Mouse (Mus musculus): ENCODE measurements around the gene Plce1. TPM values are rescaled to one million over a fixed set of nuclear protein-coding genes. Genes with fewer than 3 reads are reported as not detected.
"Not testable (repeated sequence)": the region's sequence is repeated elsewhere in the genome, so short reads cannot be mapped to it uniquely, and the experiment has no call there.

Plce1 gene
- polyA plus RNA-seq, 1 experiment: 7.3 TPM

- Histone ChIP-seq H3K4me1 (ENCODE audit: control insufficient read depth, insufficient read depth, insufficient read length, low read length) (no peaks in the 10 kb centered on the region), H3K4me3 (ENCODE audit: insufficient read depth, low read depth, low read length) (no peak overlapping the region), H3K27ac (replicated peaks; ENCODE audit: low read depth, low read length) (no peak overlapping the region)
Measured at GRCm38 (mm10) chr19:38527475-38527874, 46.6 kb downstream of the Plce1 start.

DNA sequence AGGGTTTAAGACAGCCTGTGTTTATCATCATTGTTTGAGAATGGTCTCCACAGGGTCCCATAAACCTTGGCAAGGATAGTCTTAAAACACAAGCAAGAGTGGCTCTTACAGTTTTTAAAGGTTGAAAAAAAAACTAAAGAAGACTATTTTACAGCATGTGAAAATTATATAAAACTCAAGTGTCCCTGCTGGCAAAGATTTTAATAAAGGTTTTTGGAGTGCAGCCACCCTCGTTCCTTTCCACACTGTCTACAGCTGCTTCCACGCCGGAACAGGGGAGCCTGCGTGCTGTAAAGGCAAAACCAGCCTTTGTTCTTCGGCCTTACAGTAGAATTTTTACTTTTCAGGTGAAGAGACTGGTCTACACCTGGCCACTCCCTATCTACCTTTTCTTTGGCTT, 52.3 kb downstream of the Plce1 start:
- Histone ChIP-seq H3K4me3 (ENCODE audit: insufficient read depth, low read depth, low read length) (no peak overlapping the region), H3K27ac (replicated peaks; ENCODE audit: low read depth, low read length) (no peak overlapping the region), H3K4me1 (ENCODE audit: control insufficient read depth, insufficient read depth, insufficient read length, low read length) (no peaks in the 10 kb centered on the region)

- H3K4me3 ChIP-seq (ENCODE audit: insufficient read depth, low read depth, low read length): no peak overlapping the region
- H3K4me1 ChIP-seq (ENCODE audit: control insufficient read depth, insufficient read depth, insufficient read length, low read length): no peaks in the 10 kb centered on the region
- H3K27ac ChIP-seq (replicated peaks; ENCODE audit: low read depth, low read length): no peak overlapping the region
Measured at GRCm38 (mm10) chr19:38539338-38539737, 58.4 kb downstream of the Plce1 start.

GRCm38 (mm10) chr19:38540549-38540948, 59.6 kb downstream of the Plce1 start:
- no peak overlapping the region for H3K4me3 ChIP-seq (ENCODE audit: insufficient read depth, low read depth, low read length)
- H3K4me1 ChIP-seq (ENCODE audit: control insufficient read depth, insufficient read depth, insufficient read length, low read length): no peaks in the 10 kb centered on the region
- H3K27ac ChIP-seq (replicated peaks; ENCODE audit: low read depth, low read length): no peak overlapping the region

- H3K4me1 ChIP-seq (ENCODE audit: control insufficient read depth, insufficient read depth, insufficient read length, low read length): no peaks in the 10 kb centered on the region
- no peak overlapping the region for H3K4me3 ChIP-seq (ENCODE audit: insufficient read depth, low read depth, low read length)
- no peak overlapping the region for H3K27ac ChIP-seq (replicated peaks; ENCODE audit: low read depth, low read length)
Measured at GRCm38 (mm10) chr19:38549487-38550058, 68.7 kb downstream of the Plce1 start.

- no peak overlapping the region for H3K27ac ChIP-seq (replicated peaks; ENCODE audit: low read depth, low read length)
- no peak overlapping the region for H3K4me3 ChIP-seq (ENCODE audit: insufficient read depth, low read depth, low read length)
- no peaks in the 10 kb centered on the region for H3K4me1 ChIP-seq (ENCODE audit: control insufficient read depth, insufficient read depth, insufficient read length, low read length)
Measured at GRCm38 (mm10) chr19:38553551-38553950, 72.6 kb downstream of the Plce1 start.

DNA sequence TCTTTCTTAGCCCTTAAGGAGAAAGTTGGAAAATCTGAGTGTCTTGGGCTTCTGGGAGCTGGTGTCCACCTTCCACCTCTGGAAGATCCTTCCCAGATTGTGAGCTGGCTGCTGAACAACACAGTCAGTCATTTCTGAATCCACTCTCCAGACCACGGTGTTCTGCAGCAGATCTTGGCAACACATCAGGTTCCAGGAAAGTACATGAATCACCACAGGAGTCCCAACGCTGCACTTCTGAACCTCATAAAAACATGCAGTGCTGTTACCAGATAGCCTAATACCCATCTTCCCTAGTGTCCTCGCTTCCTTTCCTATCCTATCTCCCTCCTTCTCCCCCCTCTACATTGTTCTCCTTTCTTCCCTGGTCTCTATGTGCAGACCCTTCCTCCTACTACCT, 74.5 kb downstream of the Plce1 start:
- no peak overlapping the region for H3K27ac ChIP-seq (replicated peaks; ENCODE audit: low read depth, low read length)
- H3K4me3 ChIP-seq (ENCODE audit: insufficient read depth, low read depth, low read length): no peak overlapping the region

GRCm38 (mm10) chr19:38558816-38559215, 77.9 kb downstream of the Plce1 start:
- no peak overlapping the region for H3K27ac ChIP-seq (replicated peaks; ENCODE audit: low read depth, low read length)
- H3K4me1 ChIP-seq (ENCODE audit: control insufficient read depth, insufficient read depth, insufficient read length, low read length): no peaks in the 10 kb centered on the region
- no peak overlapping the region for H3K4me3 ChIP-seq (ENCODE audit: insufficient read depth, low read depth, low read length)

More for the DNA sequence above, 74.5 kb downstream of the Plce1 start:
- no peaks in the 10 kb centered on the region for H3K4me1 ChIP-seq (ENCODE audit: control insufficient read depth, insufficient read depth, insufficient read length, low read length)

- not testable (repeated sequence) for H3K4me3 ChIP-seq (ENCODE audit: insufficient read depth, low read depth, low read length); H3K4me1 ChIP-seq (ENCODE audit: control insufficient read depth, insufficient read depth, insufficient read length, low read length); H3K27ac ChIP-seq (replicated peaks; ENCODE audit: low read depth, low read length)
Measured at GRCm38 (mm10) chr19:38561887-38562286, 81.0 kb downstream of the Plce1 start.

- Histone ChIP-seq H3K4me3 (ENCODE audit: insufficient read depth, low read depth, low read length) (no peak overlapping the region), H3K27ac (replicated peaks; ENCODE audit: low read depth, low read length) (no peak overlapping the region)
Measured at GRCm38 (mm10) chr19:38566156-38566555, 85.2 kb downstream of the Plce1 start.

DNA sequence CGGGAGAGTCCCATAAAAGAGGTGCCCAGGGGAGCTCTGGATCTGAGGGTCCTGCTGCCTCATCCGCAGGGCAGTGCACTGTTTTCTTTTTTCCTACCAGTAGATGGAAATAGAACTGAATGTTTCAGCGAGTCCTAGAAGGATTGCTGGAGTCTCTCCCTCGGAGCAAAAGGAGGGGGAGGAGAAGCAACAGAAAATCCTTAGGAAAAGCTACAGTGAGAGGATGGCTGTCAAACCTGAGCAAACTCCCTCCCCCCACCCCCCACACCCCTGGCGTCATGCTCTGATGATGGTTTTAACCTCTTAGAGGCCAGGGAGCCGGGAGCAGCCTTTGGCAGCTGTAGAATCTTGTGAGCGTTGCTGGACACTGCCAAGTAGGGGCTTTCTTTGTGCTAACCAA, 85.8 kb downstream of the Plce1 start:
- no peak overlapping the region for H3K4me3 ChIP-seq (ENCODE audit: insufficient read depth, low read depth, low read length)
- H3K27ac ChIP-seq (replicated peaks; ENCODE audit: low read depth, low read length): no peak overlapping the region

More at GRCm38 (mm10) chr19:38566156-38566555, 85.2 kb downstream of the Plce1 start:
- no peaks in the 10 kb centered on the region for H3K4me1 ChIP-seq (ENCODE audit: control insufficient read depth, insufficient read depth, insufficient read length, low read length)

GRCm38 (mm10) chr19:38567331-38567730, 86.4 kb downstream of the Plce1 start:
- H3K4me3 ChIP-seq (ENCODE audit: insufficient read depth, low read depth, low read length): no peak overlapping the region
- H3K4me1 ChIP-seq (ENCODE audit: control insufficient read depth, insufficient read depth, insufficient read length, low read length): no peaks in the 10 kb centered on the region
- no peak overlapping the region for H3K27ac ChIP-seq (replicated peaks; ENCODE audit: low read depth, low read length)

More for the DNA sequence above, 85.8 kb downstream of the Plce1 start:
- no peaks in the 10 kb centered on the region for H3K4me1 ChIP-seq (ENCODE audit: control insufficient read depth, insufficient read depth, insufficient read length, low read length)

GRCm38 (mm10) chr19:38578554-38579146, 97.7 kb downstream of the Plce1 start:
- H3K4me1 ChIP-seq (ENCODE audit: control insufficient read depth, insufficient read depth, insufficient read length, low read length): no peaks in the 10 kb centered on the region
- no peak overlapping the region for H3K27ac ChIP-seq (replicated peaks; ENCODE audit: low read depth, low read length)
- H3K4me3 ChIP-seq (ENCODE audit: insufficient read depth, low read depth, low read length): no peak overlapping the region

DNA sequence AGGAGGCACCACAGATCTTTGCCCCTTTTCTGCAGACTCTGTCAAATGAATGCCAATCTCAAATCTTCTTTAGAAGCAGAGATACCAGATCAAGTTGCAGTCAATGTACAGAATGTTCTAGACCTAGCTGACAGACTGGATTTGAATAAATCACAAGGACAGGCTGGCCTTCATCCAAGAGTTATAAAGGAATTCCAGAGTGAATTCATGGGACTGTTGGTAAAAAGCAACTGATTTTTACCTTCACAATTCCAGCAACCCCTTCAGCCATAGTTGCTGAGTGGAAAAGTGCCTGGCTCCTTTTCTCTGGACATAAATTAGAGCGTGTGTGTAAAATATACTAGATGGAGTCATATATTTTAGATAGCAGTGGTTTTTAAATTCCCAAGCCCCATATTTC, 102.0 kb downstream of the Plce1 start:
- H3K27ac ChIP-seq (replicated peaks; ENCODE audit: low read depth, low read length): no peak overlapping the region
- H3K4me3 ChIP-seq (ENCODE audit: insufficient read depth, low read depth, low read length): no peak overlapping the region

GRCm38 (mm10) chr19:38587559-38587958, 106.7 kb downstream of the Plce1 start:
- Histone ChIP-seq H3K4me1 (ENCODE audit: control insufficient read depth, insufficient read depth, insufficient read length, low read length) (no peaks in the 10 kb centered on the region; the same call in 1 of the 2 replicates), H3K4me3 (ENCODE audit: insufficient read depth, low read depth, low read length) (no peak overlapping the region), H3K27ac (replicated peaks; ENCODE audit: low read depth, low read length) (no peak overlapping the region)

More for the DNA sequence above, 102.0 kb downstream of the Plce1 start:
- H3K4me1 ChIP-seq (ENCODE audit: control insufficient read depth, insufficient read depth, insufficient read length, low read length): no peaks in the 10 kb centered on the region; the same call in 1 of the 2 replicates

DNA sequence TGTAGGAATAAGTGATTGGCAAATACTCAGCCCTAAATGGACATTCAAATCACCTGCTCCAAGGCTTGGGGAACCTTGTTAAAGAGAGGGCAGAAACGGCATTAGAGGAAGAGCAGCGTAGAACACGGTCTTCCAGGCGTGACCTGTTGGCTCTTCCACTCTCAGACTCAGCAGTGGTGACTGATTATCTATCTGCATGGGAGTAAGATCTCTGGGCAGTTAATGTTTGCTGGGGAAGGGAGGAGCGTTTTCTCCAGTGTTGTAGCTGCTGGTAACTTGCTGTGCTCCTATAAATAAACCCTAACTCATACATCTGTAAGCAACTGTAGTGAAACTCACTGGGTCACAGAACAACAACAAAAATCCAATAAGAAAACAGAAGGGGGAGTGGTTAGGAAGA, 108.6 kb downstream of the Plce1 start:
- no peaks in the 10 kb centered on the region; the same call in 1 of the 2 replicates for H3K4me1 ChIP-seq (ENCODE audit: control insufficient read depth, insufficient read depth, insufficient read length, low read length)
- no peak overlapping the region for H3K4me3 ChIP-seq (ENCODE audit: insufficient read depth, low read depth, low read length)
- no peak overlapping the region for H3K27ac ChIP-seq (replicated peaks; ENCODE audit: low read depth, low read length)
